Comparison of ENCODE assay signal across 14 mouse cellular contexts in the genomic region with DNA sequence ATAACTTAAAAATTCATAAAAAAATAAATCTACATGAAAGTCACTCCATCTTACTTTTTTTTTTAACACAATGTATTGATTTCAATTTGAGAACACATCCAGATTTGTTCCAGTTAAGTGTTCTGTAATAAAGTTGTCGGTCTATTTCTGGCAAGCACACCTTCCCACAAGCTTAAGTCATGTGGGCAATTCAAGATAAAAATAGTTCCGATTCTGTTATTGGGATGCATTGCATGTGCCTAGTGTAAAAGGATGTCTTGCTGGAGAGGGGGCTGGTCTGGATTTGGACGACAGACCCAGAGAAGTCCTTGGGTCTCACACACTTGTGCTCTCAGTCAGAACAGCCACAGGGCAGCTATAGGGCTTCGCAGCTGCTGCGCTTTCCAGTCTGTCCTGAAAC. TPM values are rescaled to one million over a fixed set of nuclear protein-coding genes. Genes with fewer than 3 reads are reported as not detected.
"Had no signal": no experiment of that assay in that cellular context is flagged by ENCODE, and none has a peak within 500 bp of the region (broad histone marks: within the 10 kb centered on the region; RNA-seq: fewer than 3 reads in every experiment).

No protein-coding gene starts in this region.

- H3K27me3 ChIP-seq: limb, embryonic 13.5 days; midbrain, embryonic 12.5 days; neural tube, embryonic 15.5 days had no signal

- H3K4me3 ChIP-seq: layer of hippocampus, adult 2 months; limb, embryonic 13.5 days; midbrain, embryonic 12.5 days; neural tube, embryonic 15.5 days had no signal

- DNase-seq: kidney, postnatal 10 days; kidney, postnatal 4 days; left cerebral cortex, postnatal 4 days; lung, adult 18-20 months; right cerebral cortex, adult 18-20 months; right cerebral cortex, postnatal 25 days; thymus, postnatal 36 days had no signal

- H3K4me2 ChIP-seq: limb, embryonic 13.5 days; midbrain, embryonic 12.5 days; neural tube, embryonic 15.5 days had no signal

- H3K4me1 ChIP-seq: limb, embryonic 13.5 days; midbrain, embryonic 12.5 days; neural tube, embryonic 15.5 days had no signal

- H3K9me3 ChIP-seq: limb, embryonic 13.5 days; midbrain, embryonic 12.5 days; neural tube, embryonic 15.5 days had no signal

- H3K36me3 ChIP-seq: limb, embryonic 13.5 days; midbrain, embryonic 12.5 days; neural tube, embryonic 15.5 days had no signal

- ATAC-seq: midbrain, embryonic 16.5 days had no signal

- H3K27ac ChIP-seq: layer of hippocampus, adult 2 months; limb, embryonic 13.5 days; liver, embryonic 14.5 days; midbrain, embryonic 12.5 days; neural tube, embryonic 15.5 days had no signal

- H3K9ac ChIP-seq: limb, embryonic 13.5 days; liver, embryonic 14.5 days; midbrain, embryonic 12.5 days; neural tube, embryonic 15.5 days had no signal

RNA-seq across cellular contexts. Expression of gene Kif20b, which starts 15.4 kb away (rescaled TPM):
- polyA plus RNA-seq: liver, adult 2 months had no signal
